Mouse (Mus musculus): Measurements from ENCODE around the gene Timp3. TPM values are rescaled to one million over a fixed set of nuclear protein-coding genes. Genes with fewer than 3 reads are reported as not detected.

The Timp3 gene
- polyA plus RNA-seq, 1 experiment from 2014 or later, result 53.9 TPM

DNA sequence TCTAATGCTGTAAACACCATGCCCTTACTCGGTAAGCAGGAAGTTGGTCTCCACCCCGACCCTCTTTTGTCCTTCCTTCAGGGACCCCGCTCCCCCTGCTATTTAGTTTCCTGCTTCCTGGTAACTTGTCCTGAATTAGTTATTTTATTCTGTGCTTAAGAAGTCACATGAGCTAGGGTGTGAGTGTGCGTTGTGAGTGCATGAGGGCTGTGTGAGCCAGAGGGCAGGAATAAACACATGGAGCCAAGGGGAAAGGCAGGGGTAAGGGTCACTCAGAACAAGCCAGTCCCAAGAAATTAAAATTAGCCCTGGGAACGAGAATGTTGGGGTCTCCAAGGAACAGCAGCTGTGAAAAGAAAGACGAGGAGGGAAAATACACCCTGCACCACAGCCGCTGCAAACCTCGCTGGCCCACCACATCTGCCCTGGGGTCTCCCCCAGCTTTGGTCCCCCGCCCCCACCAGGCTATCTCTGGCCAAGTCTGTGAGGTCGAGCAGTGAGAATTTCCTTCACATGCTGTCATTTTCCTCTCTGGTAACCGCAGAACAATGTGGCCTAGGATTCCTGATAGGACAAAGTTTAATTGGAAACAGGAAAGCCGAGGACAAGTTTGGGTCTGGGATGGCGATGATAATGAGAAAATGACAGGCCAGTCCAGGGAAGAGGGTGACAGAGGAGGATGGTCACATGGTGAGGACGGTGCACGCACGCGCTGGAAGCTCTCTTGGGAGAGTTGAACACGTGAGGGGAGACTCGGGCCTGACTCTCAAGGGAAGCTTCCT, 26.6 kb upstream of the Timp3 start:
- Histone ChIP-seq H3K4me3 (ENCODE audit: low read depth, low read length) (no peak overlapping the region), H3K27me3 (ENCODE audit: control insufficient read depth, insufficient read depth, low read length) (no peaks in the 10 kb centered on the region), H3K27ac (replicated peaks; ENCODE audit: low read depth, low read length) (peak overlapping the region; percentile 37; the same call in 1 of the 2 replicates), H3K36me3 (ENCODE audit: control insufficient read depth, insufficient read depth, low read length) (no peaks in the 10 kb centered on the region), H3K4me1 (ENCODE audit: control insufficient read depth, insufficient read depth, low read length) (peaks cover 7% of the 10 kb centered on the region), H3K4me2 (ENCODE audit: low read depth, severe bottlenecking) (no peak overlapping the region), H3K9me3 (ENCODE audit: control insufficient read depth, low read length) (no peaks in the 10 kb centered on the region), H3K9ac (ENCODE audit: low read length) (no peak overlapping the region)
- DNase-seq (ENCODE audit: low spot score), result no peak
- WGBS, result 61% methylated on average over 19 of the region's 19 CpGs
- ATAC-seq (ENCODE audit: insufficient number of reproducible peaks, low FRiP score, low TSS enrichment, low read depth), result no peak

GRCm38 (mm10) chr10:86275585-86275984, 24.6 kb upstream of the Timp3 start:
- Histone ChIP-seq H3K27ac (replicated peaks; ENCODE audit: low read depth, low read length) (no peak overlapping the region), H3K4me2 (ENCODE audit: low read depth, severe bottlenecking) (no peak overlapping the region), H3K27me3 (ENCODE audit: control insufficient read depth, insufficient read depth, low read length) (no peaks in the 10 kb centered on the region), H3K4me1 (ENCODE audit: control insufficient read depth, insufficient read depth, low read length) (peaks cover 7% of the 10 kb centered on the region), H3K9me3 (ENCODE audit: control insufficient read depth, low read length) (no peaks in the 10 kb centered on the region), H3K36me3 (ENCODE audit: control insufficient read depth, insufficient read depth, low read length) (no peaks in the 10 kb centered on the region), H3K9ac (ENCODE audit: low read length) (no peak overlapping the region), H3K4me3 (ENCODE audit: low read depth, low read length) (no peak overlapping the region)
- WGBS, result 95% methylated on average over 5 of the region's 5 CpGs
- ATAC-seq (ENCODE audit: insufficient number of reproducible peaks, low FRiP score, low TSS enrichment, low read depth), result no peak
- no peak for DNase-seq (ENCODE audit: low spot score)

DNA sequence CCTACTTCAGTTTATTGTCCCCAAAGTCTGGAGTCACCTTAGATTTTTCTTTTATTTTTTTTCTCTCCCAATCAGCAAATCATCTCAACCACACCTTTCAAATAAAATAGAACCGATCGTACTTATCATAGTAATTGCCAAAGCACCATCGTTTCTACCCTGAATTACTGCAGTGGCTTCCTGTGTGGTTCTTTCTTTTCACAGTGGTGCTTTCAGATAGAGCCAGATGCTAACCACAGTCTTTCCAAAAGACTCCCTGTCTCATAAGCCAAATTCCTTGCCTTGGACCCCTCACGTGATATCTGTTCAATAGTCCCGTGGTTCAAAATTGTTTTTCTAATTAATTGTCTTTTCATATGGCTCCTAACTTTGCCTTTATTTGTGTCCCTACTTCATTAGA, 22.8 kb upstream of the Timp3 start:
- WGBS, result 82% methylated on average over 5 of the region's 5 CpGs
- Histone ChIP-seq H3K4me2 (ENCODE audit: low read depth, severe bottlenecking) (no peak overlapping the region), H3K27ac (replicated peaks; ENCODE audit: low read depth, low read length) (no peak overlapping the region), H3K4me3 (ENCODE audit: low read depth, low read length) (no peak overlapping the region), H3K36me3 (ENCODE audit: control insufficient read depth, insufficient read depth, low read length) (no peaks in the 10 kb centered on the region), H3K4me1 (ENCODE audit: control insufficient read depth, insufficient read depth, low read length) (peaks cover 7% of the 10 kb centered on the region), H3K27me3 (ENCODE audit: control insufficient read depth, insufficient read depth, low read length) (no peaks in the 10 kb centered on the region), H3K9me3 (ENCODE audit: control insufficient read depth, low read length) (no peaks in the 10 kb centered on the region), H3K9ac (ENCODE audit: low read length) (no peak overlapping the region)
- ATAC-seq (ENCODE audit: insufficient number of reproducible peaks, low FRiP score, low TSS enrichment, low read depth) (no peak), DNase-seq (ENCODE audit: low spot score) (no peak)

DNA sequence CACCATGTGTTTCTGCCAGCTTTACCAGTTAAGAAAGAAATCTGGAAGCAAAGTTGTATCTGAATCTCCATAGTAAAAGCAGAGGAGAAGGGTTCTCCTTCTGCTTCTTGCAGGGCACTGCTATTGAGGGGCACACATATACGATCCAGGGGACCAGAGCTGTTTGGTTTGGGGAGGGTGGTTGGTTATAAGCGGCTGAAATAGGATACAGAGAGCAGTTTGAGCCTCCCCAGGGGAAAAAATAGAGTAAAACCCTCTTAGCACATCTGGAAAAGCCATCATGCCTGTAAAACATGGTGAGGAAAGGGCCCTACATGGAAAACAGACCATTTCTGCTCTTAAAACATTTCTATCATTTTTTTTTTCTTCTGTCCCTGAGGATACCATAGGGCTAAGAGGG, 21.7 kb upstream of the Timp3 start:
- no peaks in the 10 kb centered on the region for H3K36me3 ChIP-seq (ENCODE audit: control insufficient read depth, insufficient read depth, low read length)
- H3K9ac ChIP-seq (ENCODE audit: low read length), result no peak overlapping the region
- no peaks in the 10 kb centered on the region for H3K27me3 ChIP-seq (ENCODE audit: control insufficient read depth, insufficient read depth, low read length)
- no peak overlapping the region for H3K27ac ChIP-seq (replicated peaks; ENCODE audit: low read depth, low read length)
- DNase-seq (ENCODE audit: low spot score) (no peak), ATAC-seq (ENCODE audit: insufficient number of reproducible peaks, low FRiP score, low TSS enrichment, low read depth) (no peak)
- WGBS, result 51% methylated on average over 2 of the region's 2 CpGs
- H3K4me3 ChIP-seq (ENCODE audit: low read depth, low read length), result no peak overlapping the region
- no peaks in the 10 kb centered on the region for H3K9me3 ChIP-seq (ENCODE audit: control insufficient read depth, low read length)
- peaks cover 5% of the 10 kb centered on the region for H3K4me1 ChIP-seq (ENCODE audit: control insufficient read depth, insufficient read depth, low read length)
- no peak overlapping the region for H3K4me2 ChIP-seq (ENCODE audit: low read depth, severe bottlenecking)

GRCm38 (mm10) chr10:86279579-86280168, 20.5 kb upstream of the Timp3 start:
- Histone ChIP-seq H3K4me1 (ENCODE audit: control insufficient read depth, insufficient read depth, low read length) (peaks cover 2% of the 10 kb centered on the region; the same call in 1 of the 2 replicates), H3K4me2 (ENCODE audit: low read depth, severe bottlenecking) (no peak overlapping the region), H3K4me3 (ENCODE audit: low read depth, low read length) (no peak overlapping the region), H3K36me3 (ENCODE audit: control insufficient read depth, insufficient read depth, low read length) (no peaks in the 10 kb centered on the region), H3K9me3 (ENCODE audit: control insufficient read depth, low read length) (no peaks in the 10 kb centered on the region), H3K27me3 (ENCODE audit: control insufficient read depth, insufficient read depth, low read length) (no peaks in the 10 kb centered on the region), H3K27ac (replicated peaks; ENCODE audit: low read depth, low read length) (no peak overlapping the region), H3K9ac (ENCODE audit: low read length) (no peak overlapping the region)
- 82% methylated on average over 7 of the region's 7 CpGs for WGBS
- no peak for DNase-seq (ENCODE audit: low spot score)
- no peak for ATAC-seq (ENCODE audit: insufficient number of reproducible peaks, low FRiP score, low TSS enrichment, low read depth)

DNA sequence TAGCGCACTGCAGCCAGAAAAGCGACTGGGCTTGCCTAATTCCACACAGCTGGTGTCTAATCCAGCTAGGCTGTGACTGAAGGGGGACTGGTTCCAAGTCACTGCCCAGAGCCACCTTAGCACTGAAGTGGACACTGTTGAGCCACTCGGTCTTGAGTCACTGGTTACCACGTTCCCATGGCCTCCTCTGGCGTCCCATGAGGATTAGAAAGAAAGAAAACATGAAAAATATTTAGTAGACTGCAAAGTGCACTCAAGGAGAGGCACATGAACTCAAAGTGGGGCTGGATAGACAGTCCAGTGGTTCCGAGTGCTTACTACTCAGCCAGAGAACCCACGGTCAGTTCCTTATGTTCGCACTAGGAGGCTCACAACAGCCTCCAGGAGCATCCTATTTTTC, 18.9 kb upstream of the Timp3 start:
- H3K36me3 ChIP-seq (ENCODE audit: control insufficient read depth, insufficient read depth, low read length), result no peaks in the 10 kb centered on the region
- H3K27me3 ChIP-seq (ENCODE audit: control insufficient read depth, insufficient read depth, low read length), result no peaks in the 10 kb centered on the region
- no peak overlapping the region for H3K27ac ChIP-seq (replicated peaks; ENCODE audit: low read depth, low read length)
- no peak overlapping the region for H3K9ac ChIP-seq (ENCODE audit: low read length)
- DNase-seq (ENCODE audit: low spot score), result no peak
- no peak overlapping the region for H3K4me2 ChIP-seq (ENCODE audit: low read depth, severe bottlenecking)
- WGBS, result 88% methylated on average over 8 of the region's 8 CpGs
- peaks cover 2% of the 10 kb centered on the region; the same call in 1 of the 2 replicates for H3K4me1 ChIP-seq (ENCODE audit: control insufficient read depth, insufficient read depth, low read length)
- no peaks in the 10 kb centered on the region for H3K9me3 ChIP-seq (ENCODE audit: control insufficient read depth, low read length)
- no peak overlapping the region for H3K4me3 ChIP-seq (ENCODE audit: low read depth, low read length)
- ATAC-seq (ENCODE audit: insufficient number of reproducible peaks, low FRiP score, low TSS enrichment, low read depth), result no peak

- Histone ChIP-seq H3K27ac (replicated peaks; ENCODE audit: low read depth, low read length) (no peak overlapping the region), H3K4me1 (ENCODE audit: control insufficient read depth, insufficient read depth, low read length) (no peaks in the 10 kb centered on the region), H3K27me3 (ENCODE audit: control insufficient read depth, insufficient read depth, low read length) (no peaks in the 10 kb centered on the region), H3K36me3 (ENCODE audit: control insufficient read depth, insufficient read depth, low read length) (no peaks in the 10 kb centered on the region), H3K9ac (ENCODE audit: low read length) (no peak overlapping the region), H3K9me3 (ENCODE audit: control insufficient read depth, low read length) (no peaks in the 10 kb centered on the region), H3K4me3 (ENCODE audit: low read depth, low read length) (no peak overlapping the region), H3K4me2 (ENCODE audit: low read depth, severe bottlenecking) (no peak overlapping the region)
- no peak for DNase-seq (ENCODE audit: low spot score)
- no peak for ATAC-seq (ENCODE audit: insufficient number of reproducible peaks, low FRiP score, low TSS enrichment, low read depth)
- 90% methylated on average over 7 of the region's 7 CpGs for WGBS
These were observed 13.7 kb upstream of the Timp3 start for GRCm38 (mm10) chr10:86286508-86286907.

DNA sequence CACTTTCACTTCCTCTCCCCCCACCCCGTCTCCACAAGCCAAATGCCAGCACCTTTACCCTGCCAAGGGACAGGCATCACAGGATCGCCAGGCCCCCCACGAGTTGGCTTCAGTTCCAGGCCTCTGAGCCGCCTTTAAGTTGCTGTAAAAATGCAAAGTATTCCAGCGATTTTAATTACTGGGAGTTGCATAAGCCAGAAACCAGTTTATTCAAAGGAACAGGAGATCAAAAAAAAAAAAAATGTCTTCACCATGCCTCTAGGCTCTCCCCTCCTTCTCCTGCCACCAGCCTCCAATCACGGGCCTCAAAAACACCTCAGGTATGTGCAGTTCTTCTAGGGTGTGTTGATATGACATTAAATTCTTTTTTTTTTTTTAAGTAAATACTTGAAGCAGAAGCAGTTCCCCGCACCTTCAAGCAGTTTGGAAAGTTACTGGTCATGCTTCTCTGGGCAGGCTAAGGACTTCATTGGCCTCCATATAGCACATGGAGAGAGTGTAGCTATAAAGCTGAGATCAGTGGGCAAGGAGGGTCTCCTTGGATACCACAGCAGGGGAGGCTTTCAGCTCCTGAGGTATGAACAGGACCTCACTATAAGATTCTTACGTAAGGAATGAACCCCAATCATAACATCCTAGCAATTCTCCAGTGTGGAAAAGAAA, 9.9 kb upstream of the Timp3 start:
- Histone ChIP-seq H3K9me3 (ENCODE audit: control insufficient read depth, low read length) (no peaks in the 10 kb centered on the region), H3K36me3 (ENCODE audit: control insufficient read depth, insufficient read depth, low read length) (no peaks in the 10 kb centered on the region), H3K27me3 (ENCODE audit: control insufficient read depth, insufficient read depth, low read length) (no peaks in the 10 kb centered on the region), H3K9ac (ENCODE audit: low read length) (no peak overlapping the region), H3K27ac (replicated peaks; ENCODE audit: low read depth, low read length) (no peak overlapping the region), H3K4me1 (ENCODE audit: control insufficient read depth, insufficient read depth, low read length) (peaks cover 15% of the 10 kb centered on the region), H3K4me3 (ENCODE audit: low read depth, low read length) (no peak overlapping the region), H3K4me2 (ENCODE audit: low read depth, severe bottlenecking) (no peak overlapping the region)
- 82% methylated on average over 8 of the region's 8 CpGs for WGBS
- no peak for ATAC-seq (ENCODE audit: insufficient number of reproducible peaks, low FRiP score, low TSS enrichment, low read depth)
- no peak for DNase-seq (ENCODE audit: low spot score)
